ENCODE assay signal across 11 mouse cellular contexts in genomic region chr6:141488619-141489018, GRCm38 (mm10). TPM values are rescaled to one million over a fixed set of nuclear protein-coding genes. Genes with fewer than 3 reads are reported as not detected.
DNase-seq lines count a peak whose midpoint lies in the region; ATAC-seq and TF ChIP-seq lines count a peak whose summit lies in the region.
"Had no signal": no experiment of that assay in that cellular context is flagged by ENCODE, and none has a peak within 500 bp of the region (broad histone marks: within the 10 kb centered on the region; RNA-seq: fewer than 3 reads in every experiment).

No protein-coding gene starts in this region.

- 18% methylated on average over 11 of the region's 11 CpGs for WGBS in bone marrow, adult 2 months
- WGBS in forebrain, embryonic 12.5 days: 15% methylated on average over 11 of the region's 11 CpGs

- H3K27ac ChIP-seq in bone marrow, adult 2 months (ENCODE audit: control insufficient read depth, insufficient read depth, low read depth, low read length, poor library complexity): no peak overlapping the region
- no peak overlapping the region for H3K27ac ChIP-seq in forebrain, embryonic 12.5 days
- H3K27ac ChIP-seq: heart, embryonic 15.5 days had no signal

- peaks cover 7% of the 10 kb centered on the region for H3K27me3 ChIP-seq in forebrain, embryonic 12.5 days
- H3K27me3 ChIP-seq: heart, embryonic 15.5 days had no signal

- TF ChIP-seq CTCF in bone marrow, adult 2 months (IDR thresholded peaks at IDR 0.05; ENCODE audit: control insufficient read depth, insufficient read depth, low read length): 0 out of 2 replicates have a peak, but pooled peaks have one; percentile 22

- no peak overlapping the region for H3K4me3 ChIP-seq in bone marrow, adult 2 months (replicated peaks; ENCODE audit: control insufficient read depth, low read depth, low read length)
- H3K4me3 ChIP-seq in forebrain, embryonic 12.5 days (replicated peaks): no peak overlapping the region
- H3K4me3 ChIP-seq: heart, embryonic 15.5 days; myocyte had no signal

- no peaks in the 10 kb centered on the region for H3K36me3 ChIP-seq in forebrain, embryonic 12.5 days (replicated peaks)
- H3K36me3 ChIP-seq: G1E had no signal

- ATAC-seq in forebrain, embryonic 12.5 days (ENCODE audit: low FRiP score): peak; percentile 37; the same call in 1 of the 2 replicates

- peak; percentile 19 for DNase-seq in gastrocnemius, adult 18-20 months (ENCODE audit: low spot score)
- no peak for DNase-seq in gastrocnemius, postnatal 25 days
- DNase-seq in 416B (ENCODE audit: low read depth): peak; percentile 58
- peak; percentile 78 for DNase-seq in kidney, postnatal 10 days
- peak; percentile 55 for DNase-seq in lung, postnatal 36 days
- peak; percentile 23 for DNase-seq in urinary bladder, postnatal 10 days (ENCODE audit: low spot score)

- H3K4me2 ChIP-seq in forebrain, embryonic 12.5 days: no peak overlapping the region
- H3K4me2 ChIP-seq: heart, embryonic 15.5 days had no signal

- no peaks in the 10 kb centered on the region for H3K9me3 ChIP-seq in forebrain, embryonic 12.5 days
- H3K9me3 ChIP-seq: heart, embryonic 15.5 days had no signal

- TF ChIP-seq POLR2A in bone marrow, adult 2 months (IDR thresholded peaks at IDR 0.05; ENCODE audit: borderline replicate concordance, control insufficient read depth, low read depth, low read length): no peak

- H3K9ac ChIP-seq in forebrain, embryonic 12.5 days: no peak overlapping the region
- H3K9ac ChIP-seq: heart, embryonic 15.5 days had no signal

- H3K4me1 ChIP-seq in bone marrow, adult 2 months (ENCODE audit: control insufficient read depth, insufficient read depth, low read length): no peaks in the 10 kb centered on the region
- H3K4me1 ChIP-seq in forebrain, embryonic 12.5 days: peaks cover 6% of the 10 kb centered on the region; the same call in 1 of the 2 replicates

RNA-seq across cellular contexts. Expression of gene Slco1c1, which starts 35.5 kb away (rescaled TPM):
- total RNA-seq in gastrocnemius, adult 18-20 months (2021): not detected
- total RNA-seq in gastrocnemius, postnatal 25 days (2021): under 1 TPM in 1 of 2 experiments, not detected in 1; 0.13 TPM
- polyA plus RNA-seq in bone marrow, adult 2 months (2011; ENCODE audit: insufficient read depth, insufficient read length, low replicate concordance, missing spikeins): not detected in 2 replicates
- 1.0 and 1.3 TPM in 2 replicates for polyA plus RNA-seq in forebrain, embryonic 12.5 days (2016; fragmentation: Nextera tagmentation; extraction: Ambion mirVana)
- polyA plus RNA-seq: G1E, myocyte had no signal
